Mouse (Mus musculus) gastrocnemius, adult 2 months (tissue): ENCODE measurements around the gene Plb1. TPM values are rescaled to one million over a fixed set of nuclear protein-coding genes. Genes with fewer than 3 reads are reported as not detected.
A peak's percentile ranks its signal among the peaks of the same experiment; 100 is the strongest.

ENCODE experiments used
- DNase-seq: peaks from one replicate; pipeline ENCODE4 v3.0.0; 2022
- H3K27ac ChIP-seq: fragments of 200-600 bp; 2 replicates; pipeline ENCODE4 v1.8.1; 2022; ENCODE audit warnings: mild to moderate bottlenecking
- H3K4me3 ChIP-seq: fragments of 200-600 bp; 2 replicates; pipeline ENCODE4 v1.8.1; 2022; ENCODE audit warnings: mild to moderate bottlenecking, moderate library complexity
- CTCF ChIP-seq: fragments of 200-600 bp; IDR thresholded peaks from 2 replicates; pipeline ENCODE4 v1.8.1; 2022; ENCODE audit warnings: antibody characterized with exemption, mild to moderate bottlenecking, moderate library complexity
- intact Hi-C: fragments of 180-260 bp; cut with DNase I; formaldehyde crosslinking; loops from one replicate; pipeline ENCODE4 v1.15.1; 2025
- total RNA-seq, 2 experiments: library from RNA; stranded (reverse); gene quantifications; 2 replicates each; pipeline ENCODE4 v1.2.3; 2021

Plb1 gene
- total RNA-seq, 2 experiments from 2014 or later = 0.97 to 1.3 TPM

GRCm38 (mm10) chr5:32346025-32346912, 113.8 kb downstream of the Plb1 start:
- H3K27ac ChIP-seq = peak overlapping the region; percentile 90
- no peak for TF ChIP-seq CTCF
- intact Hi-C loops = no loop called here
- H3K4me3 ChIP-seq = peak overlapping the region; percentile 55
- DNase-seq = peak; percentile 78

- peak; percentile 45 for DNase-seq
- Histone ChIP-seq H3K4me3 (peak overlapping the region; percentile 53), H3K27ac (peak overlapping the region; percentile 93)
- TF ChIP-seq CTCF = no peak
- intact Hi-C loops = loop anchor here (5.0 kb wide), 2 partner anchors 98 to 113 kb away; no protein-coding TSS in a partner anchor
These were observed 117.2 kb downstream of the Plb1 start for GRCm38 (mm10) chr5:32349718-32350117.

DNA sequence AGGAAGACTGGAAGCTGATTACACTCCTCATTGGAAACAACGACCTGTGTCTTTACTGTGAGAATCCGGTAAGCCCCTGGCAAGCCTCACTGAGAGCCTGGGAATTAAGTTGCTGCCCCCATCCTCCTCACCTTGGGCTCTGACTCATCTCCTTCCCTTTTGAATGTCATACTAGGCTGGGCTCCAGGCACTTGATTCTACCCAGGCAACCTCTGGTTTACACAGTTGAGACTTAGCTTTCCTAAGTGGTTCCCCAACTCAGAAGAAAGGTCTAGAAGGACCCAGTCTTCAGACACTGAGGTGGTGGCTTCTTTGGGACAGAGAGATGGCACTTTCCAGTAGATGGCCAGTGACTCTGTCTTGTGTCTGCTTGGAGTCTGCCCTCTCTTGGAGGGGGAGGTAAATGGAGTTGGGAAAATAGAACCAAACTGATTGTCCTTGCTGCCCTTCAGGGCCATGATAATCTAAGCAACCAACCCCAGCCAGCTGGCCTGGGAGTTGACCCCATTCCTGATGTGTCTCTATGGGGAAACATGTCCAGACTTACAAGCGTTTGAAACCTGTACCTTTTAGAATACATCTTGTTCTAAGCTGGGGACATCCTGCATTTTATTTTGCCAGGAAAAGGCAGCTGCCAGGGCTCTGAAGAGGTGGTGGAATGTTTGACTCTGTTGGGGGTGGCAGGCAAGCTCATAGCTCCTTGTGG, 118.2 kb downstream of the Plb1 start:
- Histone ChIP-seq H3K4me3 (no peak overlapping the region), H3K27ac (peak overlapping the region; percentile 93)
- peak; percentile 71 for DNase-seq
- peak; percentile 17; the same call in 1 of the 2 replicates for TF ChIP-seq CTCF
- intact Hi-C loops = loop anchor here (5.0 kb wide), 2 partner anchors 97 to 112 kb away; no protein-coding TSS in a partner anchor

- peak overlapping the region; percentile 93 for H3K27ac ChIP-seq
- H3K4me3 ChIP-seq = no peak overlapping the region
- intact Hi-C loops = loop anchor here (5.0 kb wide), 2 partner anchors 95 to 110 kb away; no protein-coding TSS in a partner anchor
- DNase-seq = peak; percentile 76
- TF ChIP-seq CTCF = no peak
These were observed 119.4 kb downstream of the Plb1 start for GRCm38 (mm10) chr5:32351721-32352465.

- intact Hi-C loops = loop anchor here (5.0 kb wide), 2 partner anchors 94 to 109 kb away; no protein-coding TSS in a partner anchor
- H3K4me3 ChIP-seq = no peak overlapping the region
- TF ChIP-seq CTCF = no peak
- no peak for DNase-seq
- peak overlapping the region; percentile 93 for H3K27ac ChIP-seq
These were observed 120.3 kb downstream of the Plb1 start for GRCm38 (mm10) chr5:32352845-32353244.

- H3K27ac ChIP-seq = peak overlapping the region; percentile 93
- TF ChIP-seq CTCF = no peak
- intact Hi-C loops = loop anchor here (5.0 kb wide), 2 partner anchors 94 to 109 kb away; no protein-coding TSS in a partner anchor
- DNase-seq = no peak
- H3K4me3 ChIP-seq = no peak overlapping the region
These were observed 120.8 kb downstream of the Plb1 start for GRCm38 (mm10) chr5:32353280-32353679.

GRCm38 (mm10) chr5:32360511-32360910, 128.0 kb downstream of the Plb1 start:
- DNase-seq = peak; percentile 66
- intact Hi-C loops = loop anchor here (2.0 to 5.0 kb wide), 2 partner anchors 37 to 52 kb away; no protein-coding TSS in a partner anchor
- H3K4me3 ChIP-seq = no peak overlapping the region
- H3K27ac ChIP-seq = peak overlapping the region; percentile 80
- TF ChIP-seq CTCF = no peak

DNA sequence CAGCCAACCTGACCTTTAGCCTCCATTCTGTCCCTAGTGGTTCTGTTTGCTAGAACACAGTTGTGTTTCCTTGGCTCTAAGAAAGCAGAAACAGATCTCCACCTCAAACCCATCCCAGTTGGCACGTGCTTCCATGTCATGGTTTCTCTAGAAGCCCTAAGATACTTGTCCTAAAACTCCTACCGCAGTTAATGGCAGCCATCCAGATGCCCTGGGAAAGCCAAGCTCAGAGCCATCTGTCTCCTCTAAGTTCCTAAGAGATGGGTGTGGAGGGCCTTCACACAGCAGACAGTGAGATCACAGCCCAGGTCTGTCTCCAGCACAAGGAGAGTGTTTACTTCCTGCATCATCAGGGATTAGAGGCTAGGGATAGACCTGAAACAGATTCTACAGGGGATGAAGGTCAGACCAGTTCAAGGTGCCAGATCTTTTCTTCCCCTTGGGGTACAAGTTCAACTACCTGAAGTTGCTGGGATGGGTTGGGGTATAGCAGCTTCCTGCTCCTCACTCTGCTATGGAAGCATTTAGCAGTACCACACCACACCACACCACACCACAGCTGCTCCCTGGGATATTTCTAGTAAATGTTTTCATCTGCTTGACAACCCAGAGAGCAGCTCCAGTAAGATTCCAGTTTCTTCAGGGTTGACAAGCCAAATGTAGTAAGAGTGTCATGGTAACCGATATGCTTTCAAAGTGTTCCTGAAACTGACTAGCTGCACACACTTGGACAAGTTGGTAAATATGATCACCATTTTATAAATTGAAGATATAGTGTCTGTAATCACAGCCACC, 129.1 kb downstream of the Plb1 start:
- Histone ChIP-seq H3K4me3 (no peak overlapping the region), H3K27ac (peak overlapping the region; percentile 80)
- intact Hi-C loops = loop anchor here (2.0 to 5.0 kb wide), 2 partner anchors 36 to 51 kb away; no protein-coding TSS in a partner anchor
- no peak for DNase-seq
- TF ChIP-seq CTCF = no peak

DNA sequence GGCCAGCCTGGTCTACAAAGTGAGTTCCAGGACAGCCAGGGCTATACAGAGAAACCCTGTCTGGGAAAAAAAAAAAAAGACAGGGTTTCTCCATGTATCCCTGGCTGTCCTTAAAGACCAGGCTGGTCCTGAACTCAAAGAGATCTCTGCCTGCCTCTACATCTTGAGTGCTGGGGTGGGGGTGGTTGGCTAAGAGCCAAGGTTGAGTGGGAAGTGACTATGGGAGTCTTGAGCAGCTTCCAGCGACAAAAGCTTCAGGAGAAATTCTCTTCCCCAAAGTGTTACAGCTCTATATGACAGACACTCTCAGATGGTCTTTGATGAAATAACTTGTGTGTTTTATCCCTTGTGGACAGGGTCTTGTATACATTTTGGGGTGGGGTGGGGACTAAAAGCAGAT, 136.9 kb downstream of the Plb1 start:
- intact Hi-C loops = no loop called here
- DNase-seq = no peak
- H3K27ac ChIP-seq = no peak overlapping the region
- TF ChIP-seq CTCF = no peak
- no peak overlapping the region for H3K4me3 ChIP-seq

- DNase-seq = no peak
- TF ChIP-seq CTCF = no peak
- no peak overlapping the region for H3K27ac ChIP-seq
- intact Hi-C loops = no loop called here
- no peak overlapping the region for H3K4me3 ChIP-seq
These were observed 138.7 kb downstream of the Plb1 start for GRCm38 (mm10) chr5:32371239-32371638.

GRCm38 (mm10) chr5:32378546-32378945, 146.0 kb downstream of the Plb1 start:
- no peak overlapping the region for H3K27ac ChIP-seq
- H3K4me3 ChIP-seq = no peak overlapping the region
- intact Hi-C loops = no loop called here
- TF ChIP-seq CTCF = no peak
- DNase-seq = no peak

DNA sequence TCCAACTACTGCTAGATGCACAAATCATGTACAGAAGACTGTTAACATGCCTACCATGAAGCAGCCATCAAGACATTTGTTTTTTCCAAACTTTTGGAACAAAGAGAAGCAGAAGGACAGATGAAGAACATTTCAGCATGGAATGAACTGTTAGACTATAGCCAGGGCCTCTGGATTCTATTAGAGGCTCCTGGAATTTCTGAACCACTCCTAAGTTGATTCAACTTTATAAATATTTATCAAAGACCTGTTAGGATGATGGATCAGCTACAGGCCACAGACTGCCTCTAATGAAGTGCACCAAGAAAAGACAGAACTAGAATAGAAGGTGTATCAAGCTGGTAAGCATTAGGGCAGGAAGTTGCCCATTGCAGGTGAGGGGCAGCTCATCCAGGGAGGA, 156.1 kb downstream of the Plb1 start:
- no peak overlapping the region for H3K4me3 ChIP-seq
- DNase-seq = no peak
- intact Hi-C loops = no loop called here
- no peak for TF ChIP-seq CTCF
- H3K27ac ChIP-seq = no peak overlapping the region
